Mouse (Mus musculus) lung, adult 2 months (tissue): Measurements from ENCODE around the gene Trmt112.

Source experiments
- CTCF ChIP-seq: fragments of 200-500 bp; IDR thresholded peaks from 2 replicates; pipeline ENCODE4 v1.5.1; 2011; ENCODE audit warnings: mild to moderate bottlenecking, low read length, control low read depth; ENCODE audit not compliant: insufficient read depth
- POLR2A ChIP-seq: fragments of 200-500 bp; IDR thresholded peaks from 2 replicates; pipeline ENCODE4 v1.6.1; 2011; ENCODE audit warnings: low read depth, mild to moderate bottlenecking, control low read depth, low read length, borderline replicate concordance; ENCODE audit errors: extremely low read depth

- TF ChIP-seq CTCF = no peak
- TF ChIP-seq POLR2A = no peak
Observed at GRCm38 (mm10) chr19:6899641-6900040, 9.9 kb upstream of the Trmt112 start.
